Mouse (Mus musculus): ENCODE data around the gene Cep95. TPM values are rescaled to one million over a fixed set of nuclear protein-coding genes. Genes with fewer than 3 reads are reported as not detected.
"Not testable (repeated sequence)": the region's sequence is repeated elsewhere in the genome, so short reads cannot be mapped to it uniquely, and the experiment has no call there.

Gene Cep95
- polyA plus RNA-seq, 1 experiment: 1.9 TPM

DNA sequence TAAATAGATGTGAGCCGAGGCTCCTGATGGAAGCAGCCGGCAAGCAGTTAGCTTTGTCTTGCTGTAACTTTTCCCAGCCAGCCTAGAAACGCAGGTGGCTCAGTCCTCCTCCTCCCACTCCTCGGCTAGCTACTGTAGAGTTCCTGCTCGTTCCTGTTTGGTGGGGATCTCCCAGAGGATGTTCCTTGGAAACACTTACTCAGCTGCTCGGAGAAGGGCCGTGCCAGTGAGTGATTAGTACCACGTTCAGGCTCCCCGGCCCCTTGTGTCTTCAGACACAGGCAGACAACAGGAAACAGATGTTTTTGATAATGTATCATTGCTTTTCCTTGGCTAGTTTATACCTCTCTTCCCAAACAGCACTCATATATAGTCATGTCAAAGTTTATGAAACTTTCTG is 6.6 kb downstream of the Cep95 start:
- WGBS: 65% methylated on average over 9 of the region's 9 CpGs
- no peak for DNase-seq (ENCODE audit: low read depth, low spot score)

DNA sequence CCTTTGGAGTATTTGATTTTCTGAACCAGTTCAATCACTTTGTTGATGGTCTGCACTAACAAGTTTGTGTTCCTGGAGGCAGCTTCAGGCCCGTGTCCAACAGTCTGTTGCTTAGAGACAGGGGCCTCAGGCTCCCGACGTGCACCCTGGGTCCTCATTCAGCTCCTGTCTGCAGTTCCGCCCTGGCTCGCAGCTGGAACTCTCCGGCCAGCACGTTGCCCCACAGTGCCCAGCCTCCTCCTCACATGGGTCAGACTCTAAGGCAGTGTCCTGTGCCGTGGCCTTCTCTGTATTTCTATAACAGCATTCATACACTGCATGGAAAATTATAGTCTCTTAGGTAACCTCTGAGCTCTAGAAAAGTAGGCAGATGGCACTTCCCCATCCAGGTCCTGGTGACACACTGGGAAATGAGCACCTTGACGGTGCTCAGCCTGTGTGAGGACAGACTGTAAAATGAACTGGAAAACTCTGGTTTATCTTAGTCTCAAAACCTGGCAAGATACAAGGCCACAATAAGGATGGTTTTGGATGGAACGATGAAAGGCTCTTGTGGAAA is 13.1 kb downstream of the Cep95 start:
- 83% methylated on average over 10 of the region's 10 CpGs for WGBS

DNA sequence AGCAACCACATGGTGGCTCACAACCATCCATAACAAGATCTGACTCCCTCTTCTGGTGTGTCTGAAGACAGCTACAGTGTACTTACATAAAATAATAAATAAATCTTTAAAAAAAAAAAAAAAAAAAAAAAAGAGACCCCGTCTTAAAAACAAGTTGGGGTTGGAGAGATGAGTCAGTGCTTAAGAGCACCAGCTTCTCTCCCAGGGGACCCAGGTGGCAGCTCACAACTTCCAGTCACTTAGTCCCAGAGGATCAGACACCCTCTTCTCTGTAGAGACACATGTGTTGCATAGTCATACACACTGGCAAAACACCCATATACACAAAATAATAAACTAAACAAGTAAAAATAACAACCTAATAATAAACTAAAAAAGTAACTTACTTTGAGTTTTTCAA is 18.4 kb downstream of the Cep95 start:
- not testable (repeated sequence) for DNase-seq (ENCODE audit: low read depth, low spot score)
- WGBS: 100% methylated on average over 1 of the region's 1 CpGs

More for the DNA sequence above, 13.1 kb downstream of the Cep95 start:
- no peak for DNase-seq (ENCODE audit: low read depth, low spot score)

DNA sequence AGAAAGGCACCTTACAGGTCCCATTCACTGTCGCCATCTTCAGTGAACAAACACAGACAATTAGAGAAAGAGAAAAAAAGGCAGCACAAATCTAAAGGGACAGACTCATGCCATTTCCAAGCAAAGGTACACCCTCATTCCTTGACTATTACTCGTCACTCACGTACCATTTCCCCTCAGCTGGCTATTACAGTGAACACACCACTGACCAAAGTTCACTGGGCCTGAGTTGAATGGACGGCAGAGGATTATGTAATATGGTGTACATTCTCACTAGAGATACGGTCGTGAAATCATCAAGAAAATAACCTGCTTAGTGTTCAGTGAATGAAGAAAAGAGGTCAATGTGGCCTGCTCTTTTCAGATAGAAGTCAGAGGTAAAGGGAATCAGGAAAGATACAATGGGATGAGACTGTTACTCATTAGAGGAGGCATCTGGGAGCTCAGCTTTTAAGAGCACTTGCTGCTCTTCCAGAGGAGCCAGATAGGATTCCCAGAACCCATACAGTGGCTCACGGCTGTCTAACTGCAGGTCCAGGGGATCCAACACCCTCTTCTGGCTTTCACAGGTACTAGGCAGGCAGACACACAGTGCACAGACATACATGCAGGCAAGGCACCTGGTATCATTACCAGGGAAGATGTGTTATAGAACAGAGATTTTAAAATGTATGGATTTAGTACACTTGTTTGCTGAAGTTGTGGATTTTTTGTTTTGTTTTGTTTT is 23.5 kb downstream of the Cep95 start:
- 52% methylated on average over 7 of the region's 7 CpGs for WGBS
- no peak for DNase-seq (ENCODE audit: low read depth, low spot score)

DNA sequence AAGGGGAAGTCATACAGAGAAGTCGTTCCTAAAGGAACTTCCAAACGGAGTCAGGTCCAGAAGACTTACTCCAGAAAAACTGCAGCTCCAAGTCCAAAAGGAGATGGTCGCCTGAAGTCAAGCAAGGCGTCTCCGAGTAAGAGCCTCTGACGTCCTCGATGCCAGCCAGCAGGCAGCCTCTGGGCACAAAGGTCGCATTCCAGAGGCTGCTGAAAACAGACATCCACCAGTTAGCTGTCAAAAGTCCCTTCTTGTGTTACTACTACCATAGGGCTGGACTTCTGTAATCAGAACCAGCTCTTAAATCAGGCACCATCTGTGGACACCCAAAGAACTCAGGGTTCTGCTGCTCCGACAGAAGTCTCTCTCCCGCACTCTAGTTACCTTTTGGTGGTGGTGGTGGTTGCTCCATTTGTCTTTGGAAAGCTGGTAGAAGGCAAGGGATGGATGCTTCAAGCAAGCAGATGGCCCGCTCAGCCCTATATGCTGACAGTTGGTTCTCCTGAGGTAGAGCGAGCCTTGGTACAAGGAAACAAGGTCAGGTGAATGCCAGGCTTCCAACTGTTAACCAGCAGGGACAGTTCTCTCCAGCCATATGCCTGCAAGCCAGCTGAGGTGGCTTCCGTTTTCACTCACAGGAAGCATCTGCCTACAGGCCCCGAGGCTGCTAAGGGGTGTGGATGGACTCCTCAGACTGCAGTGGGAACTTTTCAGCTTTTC is 25.7 kb downstream of the Cep95 start:
- WGBS: 79% methylated on average over 14 of the region's 14 CpGs
- DNase-seq (ENCODE audit: low read depth, low spot score): no peak

DNA sequence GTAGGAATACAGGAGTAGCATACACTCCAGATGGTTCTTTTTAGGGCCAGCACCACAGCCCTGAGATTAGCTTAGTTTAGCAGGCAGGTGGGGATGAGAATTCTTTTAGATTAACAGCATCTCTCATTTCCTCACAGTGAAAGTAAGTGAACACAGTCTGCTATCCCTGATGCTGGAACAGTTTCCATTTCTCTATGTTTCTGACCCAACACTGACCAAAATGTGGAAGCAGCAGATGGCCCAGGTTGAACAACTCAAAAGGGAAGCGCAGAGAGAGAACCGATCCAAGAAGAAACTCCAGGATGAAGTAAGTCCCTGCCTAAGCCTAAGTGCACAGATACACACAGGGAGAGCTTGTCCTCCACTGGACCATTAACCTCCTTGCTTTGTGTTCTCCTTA is 26.3 kb downstream of the Cep95 start:
- no peak for DNase-seq (ENCODE audit: low read depth, low spot score)
- WGBS: 84% methylated on average over 2 of the region's 2 CpGs

DNA sequence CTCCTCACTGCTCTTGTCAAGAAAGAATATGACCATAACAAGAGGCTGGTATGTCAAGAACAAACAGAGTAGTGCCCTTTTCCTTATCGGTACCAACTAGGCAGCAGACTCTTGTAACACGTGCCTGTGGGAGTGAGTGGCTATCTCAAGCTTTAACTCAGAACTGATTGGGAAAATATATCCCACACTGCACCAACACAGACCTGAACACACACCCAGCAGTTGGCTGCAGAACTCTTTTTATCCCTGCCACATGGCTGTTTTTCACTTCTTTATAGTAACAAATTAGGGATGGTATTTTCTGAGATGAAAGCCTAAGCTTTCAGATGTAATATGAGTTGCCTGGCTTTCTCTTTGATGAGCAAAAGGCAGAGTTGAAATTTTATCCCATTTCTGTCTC is 26.7 kb downstream of the Cep95 start:
- WGBS: 88% methylated on average over 2 of the region's 2 CpGs
- no peak for DNase-seq (ENCODE audit: low read depth, low spot score)

DNA sequence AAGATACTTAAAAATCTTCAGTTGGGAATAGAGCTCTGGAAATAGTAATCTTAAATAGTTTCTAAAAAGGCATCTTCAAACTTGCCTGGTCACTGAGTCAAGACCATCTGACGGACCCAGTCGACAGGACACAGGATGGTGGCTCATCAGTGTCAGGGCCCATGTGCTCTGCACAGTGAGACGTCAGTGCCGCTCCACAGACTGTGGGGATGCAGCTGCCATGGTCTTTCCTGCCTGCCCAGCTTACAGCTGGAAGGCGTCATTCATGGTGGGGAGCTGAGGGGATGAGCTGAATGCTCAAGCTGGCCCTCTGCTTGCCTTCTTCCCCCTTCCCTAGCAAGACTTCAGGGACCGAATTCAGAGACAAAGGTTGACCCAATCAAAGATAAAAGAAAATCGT is 27.3 kb downstream of the Cep95 start:
- no peak for DNase-seq (ENCODE audit: low read depth, low spot score)
- whole genome bisulfite sequencing: 86% methylated on average over 7 of the region's 7 CpGs

DNA sequence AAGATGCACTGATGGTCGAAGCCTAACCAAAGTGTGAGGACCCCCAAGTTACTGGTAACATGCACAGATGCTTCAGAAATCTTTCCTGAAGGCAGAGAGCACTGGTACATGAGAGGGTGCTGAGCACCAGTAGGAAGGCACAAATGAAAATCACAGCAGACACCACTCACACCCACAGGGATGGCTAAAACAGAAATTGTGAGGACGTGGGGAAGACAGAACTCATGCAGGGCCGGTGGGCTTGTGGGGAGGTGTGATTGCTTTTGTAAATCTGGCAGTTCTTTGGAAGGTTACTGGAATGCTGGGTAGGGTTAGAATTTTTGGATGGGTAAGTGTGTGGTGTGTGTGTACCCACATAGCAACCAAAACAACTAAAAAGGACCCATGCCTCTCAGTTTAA is 28.1 kb downstream of the Cep95 start:
- WGBS: 94% methylated on average over 3 of the region's 3 CpGs
- no peak for DNase-seq (ENCODE audit: low read depth, low spot score)

DNA sequence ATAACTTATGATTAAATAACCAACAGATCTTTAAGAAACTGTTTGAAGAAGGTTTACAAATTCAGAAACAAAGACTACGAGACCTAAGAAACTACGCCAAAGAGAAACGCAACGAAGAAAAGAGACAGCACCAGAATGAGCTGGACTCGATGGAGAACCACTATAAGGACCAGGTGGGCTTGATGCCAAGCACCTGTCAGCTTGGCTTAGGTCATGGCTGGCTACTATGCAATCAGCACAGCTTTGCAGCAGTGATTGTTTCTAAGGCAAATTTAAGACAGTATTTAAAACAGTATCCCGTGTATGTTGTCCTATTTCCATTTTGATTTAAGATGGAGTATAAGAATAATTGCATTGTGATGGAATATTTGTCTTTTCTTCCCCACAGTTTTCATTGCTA is 28.8 kb downstream of the Cep95 start:
- no peak for DNase-seq (ENCODE audit: low read depth, low spot score)

DNA sequence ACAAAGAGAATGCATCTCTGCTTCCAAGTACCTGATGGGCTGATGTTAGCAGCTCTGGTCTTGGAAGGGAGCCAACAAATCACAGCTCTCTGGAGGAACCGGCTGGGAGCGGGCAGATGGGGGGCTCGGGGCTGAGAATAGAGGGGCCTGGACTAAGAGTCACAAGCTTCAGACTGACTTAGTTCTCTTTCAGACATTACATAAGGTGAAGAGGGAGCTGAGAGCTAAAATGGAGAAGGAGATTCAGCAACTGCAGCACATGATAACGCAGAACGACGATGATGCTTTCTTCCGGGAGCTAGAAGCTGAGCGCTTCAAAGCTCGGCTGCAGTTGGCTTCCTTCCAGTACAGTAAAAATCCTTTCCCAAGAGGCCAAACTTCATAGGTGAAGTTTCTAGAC is 29.3 kb downstream of the Cep95 start:
- no peak for DNase-seq (ENCODE audit: low read depth, low spot score)

More for the DNA sequence above, 28.8 kb downstream of the Cep95 start:
- 72% methylated on average over 6 of the region's 6 CpGs for WGBS

DNA sequence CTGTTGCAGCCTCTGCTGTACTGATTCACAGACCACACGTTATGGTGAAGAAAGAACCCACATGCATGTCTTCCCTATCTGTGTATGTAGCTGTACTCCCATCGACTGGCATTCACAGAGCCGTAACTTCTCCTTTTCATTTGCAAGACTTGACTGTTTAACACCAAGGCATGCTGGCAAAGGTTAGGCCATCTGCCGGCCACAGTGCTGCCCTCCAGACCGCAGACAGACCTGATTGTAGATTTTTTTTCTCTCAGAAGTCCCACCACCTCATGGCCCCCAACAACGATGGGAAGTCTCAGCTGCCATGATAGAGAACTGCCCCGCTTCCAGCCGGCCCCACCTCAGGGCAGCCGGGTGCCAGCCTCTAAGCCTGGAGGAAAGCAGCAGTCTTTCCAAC is 30.5 kb downstream of the Cep95 start:
- 85% methylated on average over 9 of the region's 9 CpGs for WGBS
- no peak for DNase-seq (ENCODE audit: low read depth, low spot score)

More for the DNA sequence above, 29.3 kb downstream of the Cep95 start:
- WGBS: 25% methylated on average over 9 of the region's 9 CpGs

DNA sequence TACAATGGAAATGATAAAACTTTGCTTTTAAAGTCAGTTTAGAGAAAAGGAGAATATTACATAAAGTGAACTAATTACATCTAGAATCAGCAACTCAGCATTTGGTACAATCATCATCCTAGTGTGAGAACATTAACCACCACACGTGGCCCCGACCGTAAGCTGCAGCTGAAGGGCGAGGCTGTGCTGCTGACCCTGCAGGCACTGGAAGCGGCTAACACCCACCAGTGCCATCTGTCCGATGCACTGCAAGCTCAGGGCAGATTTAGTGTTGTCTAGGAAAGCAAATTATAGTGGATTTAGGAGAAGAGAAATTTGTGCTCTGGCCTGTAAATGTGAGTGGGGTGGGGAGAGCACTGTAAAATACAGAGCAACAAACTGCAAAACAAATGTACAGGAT is 31.2 kb downstream of the Cep95 start:
- WGBS: 74% methylated on average over 6 of the region's 6 CpGs
- DNase-seq (ENCODE audit: low read depth, low spot score): no peak

DNA sequence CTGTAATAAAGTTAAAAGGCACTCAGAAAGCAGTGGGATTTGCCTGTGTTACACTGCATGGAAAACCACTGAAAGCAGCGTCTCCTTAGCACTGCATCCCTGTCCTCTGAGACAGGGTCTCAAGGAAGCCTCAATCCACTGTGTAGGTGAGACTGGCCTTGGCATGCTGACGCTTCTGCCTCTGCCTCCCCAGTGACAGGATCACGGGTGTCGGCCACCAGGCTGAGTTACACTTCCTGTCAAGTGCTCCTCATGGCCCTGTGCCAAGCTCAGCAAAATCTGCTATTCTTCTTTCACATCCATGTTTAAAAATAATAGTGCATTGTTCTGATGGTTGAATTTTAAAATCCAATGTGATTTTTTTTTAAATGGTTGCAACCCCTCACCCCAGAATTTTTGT is 31.9 kb downstream of the Cep95 start:
- WGBS: 48% methylated on average over 4 of the region's 4 CpGs
- DNase-seq (ENCODE audit: low read depth, low spot score): no peak

DNA sequence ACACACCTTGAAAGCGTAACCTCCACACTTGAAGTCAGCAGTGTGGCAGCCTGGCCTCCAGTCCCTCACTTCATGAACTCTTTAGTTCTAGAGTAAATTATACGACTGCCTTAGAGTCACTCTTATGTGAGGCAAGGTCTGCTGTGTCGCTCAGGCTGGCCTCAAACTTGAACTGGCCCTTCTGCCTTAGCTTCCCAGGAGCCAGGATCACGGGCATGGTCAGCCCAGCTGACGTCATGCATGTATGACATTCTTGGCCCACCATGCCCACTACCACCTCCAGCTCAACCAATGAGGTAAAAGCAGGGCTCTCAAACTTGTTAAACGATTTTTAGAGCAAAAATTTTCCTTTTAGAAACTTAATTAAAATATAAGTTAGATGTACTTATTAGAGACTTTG is 32.3 kb downstream of the Cep95 start:
- 82% methylated on average over 6 of the region's 6 CpGs for WGBS
- no peak for DNase-seq (ENCODE audit: low read depth, low spot score)

DNA sequence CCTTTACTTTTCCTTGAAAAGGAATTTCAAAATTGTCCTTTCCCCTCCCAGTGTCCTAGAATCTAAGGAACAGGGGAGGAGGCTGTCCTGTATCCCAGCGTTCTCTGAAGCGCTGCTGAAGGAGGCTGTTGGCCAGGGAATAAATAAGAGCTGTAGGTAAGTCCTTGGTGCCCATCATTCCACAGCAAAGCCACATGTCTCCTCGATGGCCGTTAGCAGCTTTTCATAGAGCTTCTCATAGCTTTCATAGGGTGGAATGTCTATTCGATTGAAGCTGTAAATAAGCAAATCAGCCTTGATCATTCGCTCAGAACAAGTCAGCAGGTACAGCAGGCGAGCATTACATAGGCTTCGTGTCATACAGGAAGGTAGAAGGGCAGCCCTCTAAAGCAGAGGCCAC is 33.4 kb downstream of the Cep95 start:
- 92% methylated on average over 8 of the region's 8 CpGs for WGBS
- no peak for DNase-seq (ENCODE audit: low read depth, low spot score)

DNA sequence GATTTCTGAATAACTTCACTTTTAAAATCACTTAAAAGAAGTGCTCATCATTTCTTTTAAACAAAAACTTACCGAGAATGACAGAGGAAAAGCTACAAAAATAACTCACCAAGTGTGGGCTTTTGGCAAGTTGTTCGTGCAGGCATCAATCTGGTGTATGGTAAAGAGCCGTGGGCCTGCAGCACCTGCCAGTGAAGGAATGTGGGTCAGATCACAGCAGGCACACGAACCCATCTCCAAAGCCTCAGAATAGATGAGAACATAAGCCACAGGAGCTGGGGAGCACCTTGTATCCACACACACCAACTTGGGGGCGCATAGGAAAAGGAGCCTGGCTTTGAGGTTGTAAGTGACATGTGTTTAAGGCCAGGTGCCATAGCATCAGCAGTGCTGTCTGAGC is 33.9 kb downstream of the Cep95 start:
- no peak for DNase-seq (ENCODE audit: low read depth, low spot score)
- WGBS: 83% methylated on average over 5 of the region's 5 CpGs

DNA sequence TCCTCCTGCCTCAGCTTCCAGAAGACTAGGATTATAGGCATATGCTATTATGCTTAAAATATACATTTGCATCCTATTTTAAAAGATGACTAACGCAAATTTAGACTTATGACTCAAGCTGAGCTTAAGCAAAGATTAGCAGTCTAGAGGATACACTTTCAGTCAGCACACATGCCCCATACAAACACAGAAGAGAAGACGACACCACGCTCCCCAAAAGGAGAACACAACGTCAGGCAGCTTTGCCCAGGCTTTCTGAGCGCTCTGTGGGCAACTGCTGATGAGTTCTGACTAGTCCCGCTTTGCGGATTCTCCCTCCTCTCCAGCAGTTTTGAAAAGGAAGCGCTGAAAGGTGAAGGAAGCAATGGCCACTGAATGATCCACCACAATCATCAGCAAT is 34.7 kb downstream of the Cep95 start:
- 95% methylated on average over 8 of the region's 8 CpGs for WGBS
- no peak for DNase-seq (ENCODE audit: low read depth, low spot score)

DNA sequence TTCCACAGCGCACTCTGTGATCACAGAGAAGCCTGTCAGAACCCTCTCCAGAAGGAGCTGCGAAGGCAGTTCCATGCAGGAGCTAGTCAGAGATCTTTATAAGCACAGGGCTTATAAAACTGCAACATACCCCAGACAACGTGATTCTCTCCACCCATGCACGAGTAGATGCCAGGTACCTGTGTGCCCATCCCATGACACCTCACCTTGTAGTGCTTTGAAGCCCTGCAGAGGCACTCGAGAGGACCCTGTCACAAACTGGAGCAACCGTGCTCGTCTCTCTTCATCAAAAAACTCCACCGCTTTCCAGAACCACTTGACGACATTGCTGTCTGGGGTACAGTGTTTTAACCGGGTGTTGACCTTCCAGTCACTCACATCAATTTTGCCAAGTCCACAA is 35.4 kb downstream of the Cep95 start:
- 89% methylated on average over 10 of the region's 10 CpGs for WGBS
- no peak for DNase-seq (ENCODE audit: low read depth, low spot score)

DNA sequence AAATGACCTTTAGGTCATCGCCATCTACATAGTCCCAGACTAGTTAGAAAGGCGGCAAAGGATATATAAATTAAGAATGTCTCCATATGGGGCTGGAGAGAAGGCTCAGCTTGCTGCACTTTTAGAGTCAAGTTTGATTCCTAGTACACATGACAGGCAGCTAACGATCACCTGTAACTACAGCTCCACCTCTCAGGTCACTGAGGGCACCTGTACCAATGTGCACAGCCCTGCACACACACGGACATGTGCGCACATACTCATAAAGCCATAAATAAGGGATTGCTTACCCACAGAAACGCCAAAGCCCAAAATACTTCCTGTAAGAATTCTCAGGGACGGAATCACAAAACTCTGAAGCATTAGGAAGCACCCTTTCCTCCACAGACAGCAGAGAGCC is 39.0 kb downstream of the Cep95 start:
- 42% methylated on average over 7 of the region's 7 CpGs for whole genome bisulfite sequencing
- DNase-seq (ENCODE audit: low read depth, low spot score): no peak

DNA sequence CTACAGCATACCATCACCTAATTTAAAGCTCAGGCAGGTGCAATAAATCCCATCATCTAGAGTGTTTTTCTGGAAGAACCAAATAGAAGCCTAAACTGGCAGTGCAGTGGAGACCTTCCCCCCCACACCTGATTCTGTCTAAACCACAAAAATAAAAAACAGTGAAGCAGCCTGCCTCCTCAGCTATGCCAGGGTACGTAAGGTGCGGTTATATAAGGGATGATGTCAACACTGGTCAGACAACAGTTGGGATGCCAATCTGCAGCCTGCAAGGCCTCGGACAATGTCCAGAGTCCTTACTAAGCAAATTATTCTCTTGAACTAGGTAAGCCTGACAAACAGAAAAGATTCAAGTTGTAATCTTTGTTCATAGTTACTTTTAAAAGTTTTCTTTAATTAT is 53.0 kb downstream of the Cep95 start:
- WGBS: 87% methylated on average over 3 of the region's 3 CpGs
- DNase-seq (ENCODE audit: low read depth, low spot score): no peak
